Mouse (Mus musculus) lung, embryonic 14.5 days (tissue): ENCODE data around the gene Tmem184c. TPM values are rescaled to one million over a fixed set of nuclear protein-coding genes. Genes with fewer than 3 reads are reported as not detected.

Source experiments
- ATAC-seq: fragments of 200-750 bp; cut with Nextera tagmentation; 2 replicates; pipeline ENCODE4 v1.8.0; 2017; ENCODE audit warnings: mild to moderate bottlenecking, moderate TSS enrichment, moderate library complexity; ENCODE audit not compliant: insufficient read depth
- DNase-seq: peaks from one replicate; pipeline ENCODE4 v3.0.0-alpha.2; 2015
- H3K27ac ChIP-seq: fragments of 300-500 bp; sonication (generic); 2 replicates; pipeline ENCODE4 v1.5.1; 2014; ENCODE audit warnings: low read depth, mild to moderate bottlenecking, moderate library complexity
- H3K27me3 ChIP-seq: fragments of 300-500 bp; sonication (generic); 2 replicates; pipeline ENCODE4 v1.6.1; 2014; ENCODE audit warnings: low read length, control low read depth; ENCODE audit not compliant: insufficient read depth
- H3K36me3 ChIP-seq: fragments of 300-500 bp; sonication (generic); 2 replicates; pipeline ENCODE4 v1.6.1; 2014; ENCODE audit warnings: control low read depth; ENCODE audit not compliant: insufficient read depth
- H3K4me1 ChIP-seq: fragments of 300-500 bp; sonication (generic); 2 replicates; pipeline ENCODE4 v1.6.1; 2014; ENCODE audit warnings: antibody characterized with exemption, control low read depth; ENCODE audit not compliant: insufficient read depth
- H3K4me2 ChIP-seq: fragments of 300-500 bp; sonication (generic); 2 replicates; pipeline ENCODE4 v1.6.1; 2014; ENCODE audit warnings: mild to moderate bottlenecking
- H3K4me3 ChIP-seq: fragments of 300-500 bp; sonication (generic); 2 replicates; pipeline ENCODE4 v1.5.1; 2014; ENCODE audit warnings: low read depth, low read length
- H3K9ac ChIP-seq: fragments of 300-500 bp; sonication (generic); 2 replicates; pipeline ENCODE4 v1.6.1; 2014
- H3K9me3 ChIP-seq: fragments of 300-500 bp; sonication (generic); 2 replicates; pipeline ENCODE4 v1.6.1; 2016; ENCODE audit warnings: low read depth, low read length, control low read depth
- CTCF ChIP-seq: IDR thresholded peaks from 2 replicates; pipeline ENCODE4 v1.5.1; 2016; ENCODE audit warnings: antibody characterized with exemption, low read depth
- WGBS: fragments of 180-500 bp; shearing (Covaris S2); extraction: QIAGEN DNeasy Blood & Tissue Kit; methylation state at CpG from one replicate; pipeline ENCODE4 v1.1.7; 2014; 5-methylcytosine and 5-hydroxymethylcytosine counted together
- polyA plus RNA-seq: library from polyadenylated mRNA; unstranded; fragments of >200 nt; fragmentation: Nextera tagmentation; extraction: Ambion mirVana; gene quantifications from 2 replicates; pipeline ENCODE4 v1.2.1, GENCODE M21; 2014

Gene Tmem184c
- polyA plus RNA-seq, 1 experiment from 2014 or later = 38.5 TPM

GRCm38 (mm10) chr8:77577674-77578073 is 32.8 kb downstream of the Tmem184c start:
- peaks cover 53% of the 10 kb centered on the region for H3K36me3 ChIP-seq
- 90% methylated on average over 7 of the region's 7 CpGs for WGBS
- no peak overlapping the region for H3K27ac ChIP-seq
- H3K4me1 ChIP-seq = no peaks in the 10 kb centered on the region
- H3K9me3 ChIP-seq = no peaks in the 10 kb centered on the region
- TF ChIP-seq CTCF = no peak
- H3K4me2 ChIP-seq = no peak overlapping the region
- DNase-seq (no peak), ATAC-seq (no peak)
- no peaks in the 10 kb centered on the region for H3K27me3 ChIP-seq
- no peak overlapping the region for H3K4me3 ChIP-seq
- no peak overlapping the region for H3K9ac ChIP-seq

DNA sequence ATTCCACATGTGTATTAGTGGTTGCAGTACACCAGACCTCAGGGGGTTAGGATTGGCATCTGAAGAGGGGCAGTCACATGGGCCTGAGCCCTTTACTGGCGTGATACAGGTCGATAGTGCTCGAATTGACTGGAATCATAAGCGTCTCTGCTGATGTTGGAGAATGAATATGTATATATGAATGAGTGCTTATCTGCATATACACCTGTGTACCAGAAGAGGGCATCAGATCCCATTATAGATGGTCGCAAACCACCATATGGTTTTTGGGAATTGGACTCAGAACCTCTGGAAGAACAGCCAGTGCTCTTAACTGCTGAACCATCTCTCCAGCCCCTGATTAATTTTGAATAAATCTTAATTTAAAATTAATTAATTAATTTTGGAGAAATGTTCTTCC is 36.3 kb downstream of the Tmem184c start:
- ATAC-seq = no peak
- DNase-seq = peak; percentile 37
- no peak overlapping the region for H3K4me2 ChIP-seq
- no peaks in the 10 kb centered on the region for H3K27me3 ChIP-seq
- no peak overlapping the region for H3K27ac ChIP-seq
- TF ChIP-seq CTCF = peak; percentile 54
- H3K36me3 ChIP-seq = peaks cover 52% of the 10 kb centered on the region
- H3K4me1 ChIP-seq = no peaks in the 10 kb centered on the region
- H3K9ac ChIP-seq = no peak overlapping the region
- no peak overlapping the region for H3K4me3 ChIP-seq
- 80% methylated on average over 5 of the region's 5 CpGs for WGBS
- no peaks in the 10 kb centered on the region for H3K9me3 ChIP-seq

DNA sequence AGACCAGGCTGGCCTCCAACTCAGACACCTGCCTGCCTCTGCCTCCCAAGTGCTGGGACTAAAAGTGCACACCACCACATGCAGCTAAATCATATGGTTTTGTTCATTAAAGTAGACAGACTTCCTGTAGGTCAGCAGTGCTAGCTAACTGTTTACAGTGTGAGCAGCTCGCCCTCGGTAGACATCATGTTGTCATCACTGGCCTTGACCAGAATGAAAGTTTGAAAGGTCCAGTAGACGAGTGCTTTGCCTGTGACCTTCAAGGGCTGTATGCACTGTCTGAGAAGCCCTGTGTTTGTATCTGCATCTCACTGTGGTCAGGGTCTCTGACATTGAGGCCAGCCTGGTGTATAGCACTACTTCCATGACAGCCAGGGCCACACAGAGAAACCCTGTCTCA is 49.1 kb downstream of the Tmem184c start:
- H3K36me3 ChIP-seq = peaks cover 73% of the 10 kb centered on the region
- TF ChIP-seq CTCF = no peak
- DNase-seq (no peak), ATAC-seq (no peak)
- 74% methylated on average over 3 of the region's 3 CpGs for WGBS
- H3K27ac ChIP-seq = no peak overlapping the region
- H3K9ac ChIP-seq = no peak overlapping the region
- H3K4me1 ChIP-seq = no peaks in the 10 kb centered on the region
- no peak overlapping the region for H3K4me2 ChIP-seq
- no peaks in the 10 kb centered on the region for H3K27me3 ChIP-seq
- H3K9me3 ChIP-seq = no peaks in the 10 kb centered on the region
- H3K4me3 ChIP-seq = no peak overlapping the region

- WGBS = 94% methylated on average over 3 of the region's 3 CpGs
- Histone ChIP-seq H3K36me3 (peaks cover 47% of the 10 kb centered on the region), H3K4me3 (no peak overlapping the region), H3K9me3 (no peaks in the 10 kb centered on the region), H3K27ac (no peak overlapping the region), H3K27me3 (no peaks in the 10 kb centered on the region), H3K4me1 (no peaks in the 10 kb centered on the region), H3K4me2 (no peak overlapping the region), H3K9ac (no peak overlapping the region)
- ATAC-seq = no peak
- no peak for TF ChIP-seq CTCF
- no peak for DNase-seq
Observed at GRCm38 (mm10) chr8:77552491-77552890, 58.0 kb downstream of the Tmem184c start.

DNA sequence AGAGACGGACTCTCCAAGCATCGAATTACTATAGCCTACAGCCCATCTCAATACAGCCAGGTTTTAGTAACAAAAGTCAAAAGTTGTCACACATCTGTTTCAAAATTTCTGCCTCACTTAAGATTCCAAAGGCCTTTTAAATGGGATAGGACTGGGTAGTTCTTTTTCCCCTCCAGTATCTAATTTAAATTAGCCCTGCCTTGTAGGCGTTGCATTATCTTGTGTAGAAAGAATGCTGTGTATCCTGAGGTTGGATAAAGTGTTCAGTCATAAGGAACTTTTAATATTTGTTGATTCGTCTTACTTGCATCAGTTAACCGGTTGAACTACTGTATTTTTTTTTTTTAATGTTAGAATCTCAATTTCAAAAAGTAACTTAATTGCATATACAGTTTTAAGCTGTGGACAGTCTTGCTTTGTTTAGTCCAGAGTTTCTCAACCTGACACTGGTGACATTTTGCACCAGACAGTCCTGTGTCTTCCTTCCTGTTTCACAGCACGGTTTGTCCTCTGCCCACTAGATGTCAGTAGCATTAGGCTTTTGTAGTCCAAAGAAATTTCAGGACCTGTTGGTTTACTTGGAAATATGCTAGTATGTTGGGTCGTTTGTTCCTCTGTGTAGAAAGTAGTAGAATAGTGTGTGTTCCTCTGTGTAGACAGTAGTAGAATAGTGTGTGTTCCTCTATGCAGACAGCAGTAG is 60.5 kb downstream of the Tmem184c start:
- DNase-seq (peak; percentile 81), ATAC-seq (no peak)
- Histone ChIP-seq H3K9me3 (no peaks in the 10 kb centered on the region), H3K4me2 (peak overlapping the region; percentile 92), H3K4me1 (no peaks in the 10 kb centered on the region), H3K9ac (peak overlapping the region; percentile 88), H3K36me3 (peaks cover 26% of the 10 kb centered on the region), H3K27ac (peak overlapping the region; percentile 85; the same call in 1 of the 2 replicates), H3K4me3 (peak overlapping the region; percentile 84), H3K27me3 (no peaks in the 10 kb centered on the region)
- 16% methylated on average over 7 of the region's 7 CpGs for WGBS
- TF ChIP-seq CTCF = peak; percentile 73

DNA sequence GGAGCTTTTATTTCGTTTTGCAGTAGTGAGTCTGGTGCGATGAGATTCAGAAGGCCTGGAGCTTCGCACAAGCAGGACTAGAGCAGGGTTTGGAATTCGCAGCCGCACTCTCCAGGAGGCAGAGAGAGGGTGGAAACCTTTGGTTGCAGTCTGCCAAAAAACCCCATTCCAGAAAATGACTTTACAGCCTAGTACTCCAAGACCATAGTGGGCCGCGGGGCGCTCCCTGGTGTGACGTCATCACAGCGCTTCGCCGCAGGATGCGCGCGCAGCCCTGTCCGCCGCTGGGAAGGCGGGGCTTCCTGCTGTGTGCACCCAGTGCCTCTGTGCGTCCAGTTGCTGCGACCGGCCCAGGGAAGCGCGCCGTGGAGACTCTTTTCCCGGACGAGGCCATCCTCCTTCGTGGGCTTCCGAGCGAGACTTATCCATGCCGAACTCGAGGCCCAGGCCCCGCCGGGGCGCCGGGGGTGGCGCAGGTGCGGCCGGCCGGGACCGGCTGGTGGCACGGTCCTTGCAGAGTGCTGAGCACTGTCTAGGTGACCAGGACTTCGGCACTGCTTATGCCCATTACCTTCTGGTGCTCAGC is 61.3 kb downstream of the Tmem184c start, which contains the start of gene Prmt9:
TSS of gene Prmt9 (plus strand) at position 277 of the 586 bp plus-strand sequence.
- Histone ChIP-seq H3K4me2 (peak within 1 kb of the TSS; percentile 92), H3K9ac (peak within 1 kb of the TSS; percentile 88), H3K4me3 (peak within 1 kb of the TSS; percentile 84), H3K27me3 (no peaks in the 10 kb centered on the region), H3K27ac (peak within 1 kb of the TSS; percentile 85), H3K36me3 (peaks cover 20% of the 10 kb centered on the region), H3K9me3 (no peaks in the 10 kb centered on the region), H3K4me1 (no peaks in the 10 kb centered on the region)
- peak; percentile 98 for DNase-seq
- TF ChIP-seq CTCF = no peak
- WGBS = 4% methylated on average over 42 of the region's 42 CpGs
- ATAC-seq = peak; percentile 97

Other genes starting within 250 kb of the Tmem184c start
- 23.2 and 23.5 TPM in 2 replicates for gene Arhgap10, start 92.7 kb downstream of the Tmem184c start, polyA plus RNA-seq
- 19.9 and 22.0 TPM in 2 replicates for gene Prmt9, start 61.3 kb downstream of the Tmem184c start, polyA plus RNA-seq
- gene Ednra, start 113.8 kb upstream of the Tmem184c start, polyA plus RNA-seq = 140 and 147 TPM in 2 replicates